18 mouse cellular contexts compared by ENCODE assay signal in the genomic region with DNA sequence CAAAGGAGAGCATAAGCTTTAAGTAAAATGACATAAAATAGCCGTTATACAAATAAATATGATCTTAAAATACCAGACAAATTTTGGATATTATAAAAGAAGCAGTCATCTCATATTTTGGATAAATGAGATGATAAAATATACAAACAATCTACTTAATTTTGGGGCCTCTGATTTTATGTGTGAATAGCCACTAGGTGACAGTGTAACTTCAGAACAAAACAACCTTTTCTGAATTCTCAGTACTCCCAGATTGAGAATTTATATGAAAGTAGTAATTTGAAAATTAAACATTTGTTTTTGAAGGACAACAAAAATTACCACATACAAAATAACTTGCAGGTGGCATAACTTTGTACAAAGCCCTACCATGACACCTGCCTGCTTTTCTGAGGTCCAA.
DNase-seq lines count a peak whose midpoint lies in the region; ATAC-seq and TF ChIP-seq lines count a peak whose summit lies in the region.
"Had no signal": no experiment of that assay in that cellular context is flagged by ENCODE, and none has a peak within 500 bp of the region (broad histone marks: within the 10 kb centered on the region; RNA-seq: fewer than 3 reads in every experiment).

No protein-coding gene starts in this region.

- no peak for ATAC-seq in hindbrain, postnatal 0 days
- no peak for ATAC-seq in hindbrain, embryonic 16.5 days
- no peak for ATAC-seq in midbrain, postnatal 0 days (ENCODE audit: low FRiP score)
- ATAC-seq in midbrain, embryonic 16.5 days: no peak
- ATAC-seq: activated CD4-positive, CD25-positive, alpha-beta regulatory T cell, adult 4 months; intestine, embryonic 15.5 days; Patski had no signal

- H3K4me1 ChIP-seq in hindbrain, postnatal 0 days (ENCODE audit: insufficient read depth, low read length): no peaks in the 10 kb centered on the region
- no peaks in the 10 kb centered on the region for H3K4me1 ChIP-seq in hindbrain, embryonic 16.5 days (ENCODE audit: control insufficient read depth, insufficient read depth, low read depth, low read length)
- no peaks in the 10 kb centered on the region for H3K4me1 ChIP-seq in midbrain, postnatal 0 days (ENCODE audit: insufficient read depth, low read length)
- H3K4me1 ChIP-seq in midbrain, embryonic 16.5 days (ENCODE audit: control insufficient read depth, insufficient read depth, low read length): no peaks in the 10 kb centered on the region
- H3K4me1 ChIP-seq: forebrain, embryonic 12.5 days; intestine, embryonic 15.5 days; limb, embryonic 15.5 days; midbrain, embryonic 12.5 days had no signal

- H3K9ac ChIP-seq in hindbrain, postnatal 0 days (replicated peaks; ENCODE audit: low read length): no peak overlapping the region
- H3K9ac ChIP-seq in hindbrain, embryonic 16.5 days (ENCODE audit: low read depth, low read length): no peak overlapping the region
- no peak overlapping the region for H3K9ac ChIP-seq in midbrain, postnatal 0 days (replicated peaks; ENCODE audit: low read length, poor library complexity, severe bottlenecking)
- no peak overlapping the region for H3K9ac ChIP-seq in midbrain, embryonic 16.5 days (ENCODE audit: low read depth, low read length)
- H3K9ac ChIP-seq: forebrain, embryonic 12.5 days; intestine, embryonic 15.5 days; limb, embryonic 15.5 days; midbrain, embryonic 12.5 days had no signal

- no peak for TF ChIP-seq POLR2A in brain, embryonic 14.5 days (IDR thresholded peaks at IDR 0.05; ENCODE audit: borderline replicate concordance, extremely low read depth, insufficient read depth, insufficient read length, poor library complexity, severe bottlenecking)

- H3K36me3 ChIP-seq in hindbrain, postnatal 0 days (ENCODE audit: insufficient read depth, low read length): no peaks in the 10 kb centered on the region
- H3K36me3 ChIP-seq in hindbrain, embryonic 16.5 days (ENCODE audit: control insufficient read depth, insufficient read depth, low read length): no peaks in the 10 kb centered on the region
- no peaks in the 10 kb centered on the region for H3K36me3 ChIP-seq in midbrain, postnatal 0 days (ENCODE audit: insufficient read depth, low read length)
- no peaks in the 10 kb centered on the region for H3K36me3 ChIP-seq in midbrain, embryonic 16.5 days (ENCODE audit: control insufficient read depth, insufficient read depth, low read length)
- H3K36me3 ChIP-seq: forebrain, embryonic 12.5 days; intestine, embryonic 15.5 days; limb, embryonic 15.5 days; midbrain, embryonic 12.5 days had no signal

- H3K27ac ChIP-seq in hindbrain, postnatal 0 days: no peak overlapping the region
- H3K27ac ChIP-seq in hindbrain, embryonic 16.5 days (ENCODE audit: low read depth, low read length): no peak overlapping the region
- no peak overlapping the region for H3K27ac ChIP-seq in midbrain, postnatal 0 days (ENCODE audit: low read depth, low read length)
- H3K27ac ChIP-seq in midbrain, embryonic 16.5 days (ENCODE audit: low read length): no peak overlapping the region
- H3K27ac ChIP-seq: forebrain, embryonic 12.5 days; intestine, embryonic 15.5 days; limb, embryonic 15.5 days; midbrain, embryonic 12.5 days had no signal

- TF ChIP-seq CTCF in hindbrain, postnatal 0 days (IDR thresholded peaks at IDR 0.05; ENCODE audit: low read depth): peak; percentile 68
- peak; percentile 81 for TF ChIP-seq CTCF in midbrain, postnatal 0 days (IDR thresholded peaks at IDR 0.05)
- no peak for TF ChIP-seq CTCF in brain, embryonic 14.5 days (IDR thresholded peaks at IDR 0.05; ENCODE audit: borderline replicate concordance, extremely low read depth, insufficient read depth, insufficient read length)

- 92% methylated on average over 1 of the region's 1 CpGs for WGBS in hindbrain, postnatal 0 days
- 88% methylated on average over 1 of the region's 1 CpGs for WGBS in hindbrain, embryonic 16.5 days
- 84% methylated on average over 1 of the region's 1 CpGs for WGBS in midbrain, postnatal 0 days
- 95% methylated on average over 1 of the region's 1 CpGs for WGBS in midbrain, embryonic 16.5 days

- no peak overlapping the region for H3K4me2 ChIP-seq in hindbrain, postnatal 0 days (ENCODE audit: low read depth, low read length)
- H3K4me2 ChIP-seq in hindbrain, embryonic 16.5 days (ENCODE audit: low read length): no peak overlapping the region
- H3K4me2 ChIP-seq in midbrain, postnatal 0 days (ENCODE audit: low read depth, low read length, poor library complexity, severe bottlenecking): no peak overlapping the region
- H3K4me2 ChIP-seq in midbrain, embryonic 16.5 days (ENCODE audit: low read length): no peak overlapping the region
- H3K4me2 ChIP-seq: forebrain, embryonic 12.5 days; intestine, embryonic 15.5 days; limb, embryonic 15.5 days; midbrain, embryonic 12.5 days had no signal

- H3K9me3 ChIP-seq in hindbrain, postnatal 0 days (ENCODE audit: low read length): no peaks in the 10 kb centered on the region
- H3K9me3 ChIP-seq in hindbrain, embryonic 16.5 days (ENCODE audit: control insufficient read depth, low read length): no peaks in the 10 kb centered on the region
- H3K9me3 ChIP-seq in midbrain, postnatal 0 days (ENCODE audit: low read length): no peaks in the 10 kb centered on the region
- H3K9me3 ChIP-seq in midbrain, embryonic 16.5 days (replicated peaks; ENCODE audit: control insufficient read depth, low read length, poor library complexity, severe bottlenecking): no peaks in the 10 kb centered on the region
- H3K9me3 ChIP-seq: forebrain, embryonic 12.5 days; intestine, embryonic 15.5 days; limb, embryonic 15.5 days; midbrain, embryonic 12.5 days had no signal

- peak; percentile 39 for DNase-seq in hindbrain, postnatal 0 days (ENCODE audit: low spot score)
- DNase-seq in midbrain, postnatal 0 days (ENCODE audit: low spot score): peak; percentile 34
- peak; percentile 50 for DNase-seq in brain, embryonic 14.5 days (ENCODE audit: low read depth)
- no peak for DNase-seq in ovary, postnatal 10 days (ENCODE audit: low spot score)
- no peak for DNase-seq in ovary, postnatal 14 days (ENCODE audit: low spot score)
- DNase-seq: adrenal gland, postnatal 14 days; cerebellum, adult 9-10 months; heart, adult 11 months; kidney, postnatal 14 days; thymus, adult 2 months had no signal

- H3K27me3 ChIP-seq in hindbrain, postnatal 0 days (ENCODE audit: insufficient read depth, low read length): no peaks in the 10 kb centered on the region
- H3K27me3 ChIP-seq in hindbrain, embryonic 16.5 days (replicated peaks; ENCODE audit: control insufficient read depth, insufficient read depth, low read length): no peaks in the 10 kb centered on the region
- no peaks in the 10 kb centered on the region for H3K27me3 ChIP-seq in midbrain, postnatal 0 days (ENCODE audit: insufficient read depth, low read length)
- H3K27me3 ChIP-seq in midbrain, embryonic 16.5 days (ENCODE audit: control insufficient read depth, insufficient read depth, low read depth, low read length): no peaks in the 10 kb centered on the region
- H3K27me3 ChIP-seq: forebrain, embryonic 12.5 days; intestine, embryonic 15.5 days; limb, embryonic 15.5 days; midbrain, embryonic 12.5 days; Patski had no signal

- H3K4me3 ChIP-seq in hindbrain, postnatal 0 days (ENCODE audit: low read length): no peak overlapping the region
- H3K4me3 ChIP-seq in hindbrain, embryonic 16.5 days (ENCODE audit: low read length): no peak overlapping the region
- no peak overlapping the region for H3K4me3 ChIP-seq in midbrain, postnatal 0 days (ENCODE audit: low read depth, low read length)
- H3K4me3 ChIP-seq in midbrain, embryonic 16.5 days (ENCODE audit: low read depth, low read length): no peak overlapping the region
- H3K4me3 ChIP-seq: forebrain, embryonic 12.5 days; intestine, embryonic 15.5 days; limb, embryonic 15.5 days; midbrain, embryonic 12.5 days had no signal

Comparison
In these comparisons a context has a peak if more than half of its experiments do, and no peak if none do; other contexts are left out.
1. DNase-seq: peak in hindbrain, postnatal 0 days (single experiment), midbrain, postnatal 0 days (single experiment) and brain, embryonic 14.5 days (single experiment); none in ovary, postnatal 10 days (single experiment) and ovary, postnatal 14 days (single experiment).